Mouse (Mus musculus): Measurements from ENCODE around the gene Dock9. TPM values are rescaled to one million over a fixed set of nuclear protein-coding genes. Genes with fewer than 3 reads are reported as not detected.

The Dock9 gene
- polyA plus RNA-seq, 1 experiment from 2014 or later, result 5.1 TPM

DNA sequence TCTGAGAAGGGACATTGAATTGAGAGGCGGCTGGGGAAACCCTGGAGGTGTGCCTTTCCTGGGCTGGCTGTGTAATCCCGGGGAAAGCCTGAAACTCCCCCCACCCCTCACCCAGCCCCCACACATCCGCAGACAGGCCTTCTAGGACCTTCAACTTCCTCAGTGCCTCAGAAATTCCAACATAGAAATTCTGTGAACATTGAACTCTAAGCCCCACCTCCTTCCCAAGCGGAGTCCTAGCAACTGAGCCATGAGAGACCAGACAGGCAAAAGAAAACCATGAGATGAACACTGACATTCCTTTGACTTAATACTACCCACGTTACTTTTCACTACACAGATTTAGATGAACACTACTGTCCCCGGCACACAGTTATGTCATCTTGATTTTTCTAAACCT, 122.1 kb downstream of the Dock9 start:
- 0 out of 2 replicates have a peak, but pooled peaks have one; percentile 61 for ATAC-seq (ENCODE audit: insufficient number of reproducible peaks, insufficient read depth, low FRiP score, low TSS enrichment, low read depth)
- no peaks in the 10 kb centered on the region for H3K36me3 ChIP-seq
- H3K27ac ChIP-seq, result no peak overlapping the region
- no peak overlapping the region for H3K9ac ChIP-seq (replicated peaks)
- no peak overlapping the region for H3K4me3 ChIP-seq (replicated peaks)
- H3K27me3 ChIP-seq, result no peaks in the 10 kb centered on the region
- no peak overlapping the region for H3K4me2 ChIP-seq
- H3K4me1 ChIP-seq (replicated peaks), result peaks cover 41% of the 10 kb centered on the region
- peaks cover 4% of the 10 kb centered on the region; the same call in 1 of the 2 replicates for H3K9me3 ChIP-seq
- 35% methylated on average over 6 of the region's 6 CpGs for WGBS

- no peak overlapping the region for H3K27ac ChIP-seq
Measured at GRCm38 (mm10) chr14:121675146-121675545, 122.5 kb downstream of the Dock9 start.

DNA sequence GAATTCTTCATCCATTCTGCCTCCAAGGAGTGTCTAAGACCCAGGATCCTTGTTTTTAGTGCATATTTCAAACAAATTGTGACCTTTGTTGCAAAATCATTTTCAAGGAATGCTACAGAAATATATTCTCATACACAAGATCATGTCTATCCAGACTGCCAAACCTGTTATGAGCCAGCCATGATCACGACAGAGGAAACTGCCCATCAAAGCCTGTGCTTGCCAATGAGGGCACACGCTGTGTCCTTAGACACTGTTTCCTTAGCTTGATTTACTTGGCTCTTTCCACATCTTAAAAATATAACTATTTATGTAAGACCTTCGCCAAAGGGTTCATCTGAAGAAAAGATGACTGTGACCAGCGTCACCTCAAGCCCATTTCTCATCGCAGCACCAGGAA, 127.6 kb downstream of the Dock9 start:
- 82% methylated on average over 5 of the region's 5 CpGs for WGBS
- no peak for ATAC-seq (ENCODE audit: insufficient number of reproducible peaks, insufficient read depth, low FRiP score, low TSS enrichment, low read depth)
- H3K9ac ChIP-seq (replicated peaks), result no peak overlapping the region
- no peaks in the 10 kb centered on the region for H3K36me3 ChIP-seq
- peaks cover 12% of the 10 kb centered on the region; the same call in 1 of the 2 replicates for H3K9me3 ChIP-seq
- H3K4me3 ChIP-seq (replicated peaks), result no peak overlapping the region
- peaks cover under 1% of the 10 kb centered on the region; the same call in 1 of the 2 replicates for H3K4me1 ChIP-seq (replicated peaks)
- no peak overlapping the region for H3K27ac ChIP-seq
- H3K4me2 ChIP-seq, result no peak overlapping the region
- no peaks in the 10 kb centered on the region for H3K27me3 ChIP-seq

More at GRCm38 (mm10) chr14:121675146-121675545, 122.5 kb downstream of the Dock9 start:
- peaks cover 4% of the 10 kb centered on the region; the same call in 1 of the 2 replicates for H3K9me3 ChIP-seq
- no peak overlapping the region for H3K9ac ChIP-seq (replicated peaks)
- 0 out of 2 replicates have a peak, but pooled peaks have one; percentile 6 for ATAC-seq (ENCODE audit: insufficient number of reproducible peaks, insufficient read depth, low FRiP score, low TSS enrichment, low read depth)
- H3K4me2 ChIP-seq, result no peak overlapping the region
- no peaks in the 10 kb centered on the region for H3K36me3 ChIP-seq
- H3K27me3 ChIP-seq, result no peaks in the 10 kb centered on the region
- 55% methylated on average over 3 of the region's 3 CpGs for WGBS
- H3K4me3 ChIP-seq (replicated peaks), result no peak overlapping the region
- peaks cover 41% of the 10 kb centered on the region for H3K4me1 ChIP-seq (replicated peaks)

- Histone ChIP-seq H3K27ac (no peak overlapping the region), H3K4me2 (no peak overlapping the region), H3K36me3 (no peaks in the 10 kb centered on the region), H3K4me3 (replicated peaks) (no peak overlapping the region), H3K4me1 (replicated peaks) (no peaks in the 10 kb centered on the region), H3K27me3 (no peaks in the 10 kb centered on the region), H3K9me3 (0 out of 2 replicates have a peak, but pooled peaks cover 9% of the 10 kb centered on the region), H3K9ac (replicated peaks) (no peak overlapping the region)
- 72% methylated on average over 3 of the region's 3 CpGs for WGBS
- no peak for ATAC-seq (ENCODE audit: insufficient number of reproducible peaks, insufficient read depth, low FRiP score, low TSS enrichment, low read depth)
Measured at GRCm38 (mm10) chr14:121666641-121667274, 130.9 kb downstream of the Dock9 start.

DNA sequence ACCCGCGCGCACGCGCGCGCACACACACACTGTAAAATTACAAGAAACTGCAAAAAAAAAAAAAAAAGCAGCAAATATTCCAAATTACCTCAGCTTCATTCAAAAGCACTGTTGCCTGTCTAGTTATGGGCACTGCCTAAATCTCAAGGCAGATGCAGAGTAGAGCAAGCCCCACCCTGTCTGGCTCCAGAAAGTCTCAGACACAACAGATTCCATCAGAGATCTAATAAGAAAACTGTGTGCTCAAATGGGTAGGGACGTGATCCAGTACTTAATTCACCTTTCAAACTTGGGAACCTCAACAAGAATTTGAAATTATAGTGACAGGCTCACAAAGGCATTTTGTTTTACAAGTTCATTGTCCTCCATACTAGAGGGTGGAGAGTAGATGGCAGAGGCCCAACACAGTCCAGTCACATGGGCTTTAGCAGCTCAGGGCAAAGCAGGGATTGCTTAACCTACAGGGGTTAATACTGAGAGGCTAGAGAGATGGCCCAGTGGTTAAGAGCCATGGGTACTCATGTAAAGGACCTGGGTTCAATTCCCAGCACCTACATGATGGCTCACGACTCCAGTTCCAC, 131.9 kb downstream of the Dock9 start:
- Histone ChIP-seq H3K9me3 (0 out of 2 replicates have a peak, but pooled peaks cover 9% of the 10 kb centered on the region), H3K4me3 (replicated peaks) (no peak overlapping the region), H3K36me3 (no peaks in the 10 kb centered on the region), H3K9ac (replicated peaks) (no peak overlapping the region), H3K4me2 (no peak overlapping the region), H3K4me1 (replicated peaks) (no peaks in the 10 kb centered on the region), H3K27me3 (no peaks in the 10 kb centered on the region), H3K27ac (no peak overlapping the region)
- ATAC-seq (ENCODE audit: insufficient number of reproducible peaks, insufficient read depth, low FRiP score, low TSS enrichment, low read depth), result no peak
- 95% methylated on average over 9 of the region's 9 CpGs for WGBS

DNA sequence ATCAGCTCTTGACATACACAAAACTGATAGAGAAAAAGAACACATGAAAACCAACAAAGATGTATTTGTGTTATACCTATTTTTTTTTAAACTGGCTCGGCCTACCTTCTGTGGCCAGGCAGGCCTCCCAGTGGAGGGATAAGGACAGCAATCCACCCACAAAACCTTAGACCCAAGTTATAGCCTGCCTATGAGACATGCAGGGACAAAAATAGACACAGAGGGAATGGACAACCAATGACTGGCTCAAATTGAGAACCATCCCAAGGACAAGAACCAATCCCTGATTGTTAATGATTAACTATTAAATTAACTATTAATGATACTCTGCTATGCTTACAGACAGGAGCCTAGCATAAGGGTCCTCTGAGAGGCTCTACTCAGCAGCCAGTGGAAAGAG, 133.7 kb downstream of the Dock9 start:
- Histone ChIP-seq H3K27me3 (no peaks in the 10 kb centered on the region), H3K4me2 (no peak overlapping the region), H3K9me3 (0 out of 2 replicates have a peak, but pooled peaks cover 6% of the 10 kb centered on the region), H3K9ac (replicated peaks) (no peak overlapping the region), H3K36me3 (no peaks in the 10 kb centered on the region), H3K4me3 (replicated peaks) (no peak overlapping the region), H3K4me1 (replicated peaks) (peaks cover 8% of the 10 kb centered on the region), H3K27ac (no peak overlapping the region)
- ATAC-seq (ENCODE audit: insufficient number of reproducible peaks, insufficient read depth, low FRiP score, low TSS enrichment, low read depth), result no peak
- WGBS, result 91% methylated on average over 1 of the region's 1 CpGs

- H3K36me3 ChIP-seq, result no peaks in the 10 kb centered on the region
- ATAC-seq (ENCODE audit: insufficient number of reproducible peaks, insufficient read depth, low FRiP score, low TSS enrichment, low read depth), result no peak
- no peaks in the 10 kb centered on the region for H3K27me3 ChIP-seq
- H3K4me2 ChIP-seq, result no peak overlapping the region
- 56% methylated on average over 8 of the region's 8 CpGs for WGBS
- no peak overlapping the region for H3K27ac ChIP-seq
- no peak overlapping the region for H3K4me3 ChIP-seq (replicated peaks)
- no peaks in the 10 kb centered on the region for H3K9me3 ChIP-seq
- peaks cover 12% of the 10 kb centered on the region for H3K4me1 ChIP-seq (replicated peaks)
- H3K9ac ChIP-seq (replicated peaks), result no peak overlapping the region
Measured at GRCm38 (mm10) chr14:121660918-121661317, 136.7 kb downstream of the Dock9 start.

GRCm38 (mm10) chr14:121660167-121660894, 137.3 kb downstream of the Dock9 start:
- no peak overlapping the region for H3K9ac ChIP-seq (replicated peaks)
- no peak overlapping the region for H3K4me3 ChIP-seq (replicated peaks)
- no peaks in the 10 kb centered on the region for H3K9me3 ChIP-seq
- H3K27ac ChIP-seq, result no peak overlapping the region
- no peaks in the 10 kb centered on the region for H3K27me3 ChIP-seq
- 92% methylated on average over 15 of the region's 15 CpGs for WGBS
- no peak overlapping the region for H3K4me2 ChIP-seq
- no peak for ATAC-seq (ENCODE audit: insufficient number of reproducible peaks, insufficient read depth, low FRiP score, low TSS enrichment, low read depth)
- H3K36me3 ChIP-seq, result no peaks in the 10 kb centered on the region
- H3K4me1 ChIP-seq (replicated peaks), result peaks cover 12% of the 10 kb centered on the region

DNA sequence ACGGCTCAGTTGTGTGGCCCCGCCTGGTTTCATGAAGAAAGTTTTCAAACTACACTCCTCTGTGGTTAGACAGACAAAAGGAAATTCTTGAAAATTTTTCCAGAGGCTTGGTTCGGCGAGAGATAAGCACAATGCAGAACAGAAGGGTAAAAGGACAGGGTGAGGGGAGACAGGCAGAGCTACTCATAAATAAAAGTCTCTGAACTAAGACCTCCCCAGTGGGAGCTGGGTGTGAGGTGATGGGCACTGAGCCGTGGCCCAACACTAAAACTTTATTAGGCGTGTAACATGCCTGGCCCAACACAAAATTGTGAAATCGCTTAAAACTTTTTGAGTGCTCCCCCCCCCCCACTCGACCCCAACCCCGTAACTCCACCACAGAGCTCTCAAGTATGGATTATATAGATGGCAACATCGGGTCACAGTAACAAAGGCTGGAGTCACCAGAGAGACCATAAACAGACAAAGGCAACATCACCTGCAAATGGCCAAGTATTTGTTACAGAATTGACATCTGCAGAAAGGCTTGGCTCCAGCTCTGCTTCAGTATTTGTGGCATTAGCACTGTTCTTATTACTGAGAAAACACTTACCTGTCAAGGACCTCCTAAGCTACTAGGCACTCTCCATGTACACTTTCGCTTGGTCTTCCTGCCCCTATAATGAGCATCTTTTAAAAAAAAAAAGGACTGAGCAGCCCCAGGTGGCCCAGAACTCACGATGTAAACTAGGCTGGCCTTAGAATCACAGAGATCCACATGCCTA, 138.4 kb downstream of the Dock9 start:
- H3K9me3 ChIP-seq, result no peaks in the 10 kb centered on the region
- no peak overlapping the region for H3K9ac ChIP-seq (replicated peaks)
- H3K27ac ChIP-seq, result no peak overlapping the region
- H3K4me1 ChIP-seq (replicated peaks), result peaks cover 19% of the 10 kb centered on the region
- no peaks in the 10 kb centered on the region for H3K27me3 ChIP-seq
- no peaks in the 10 kb centered on the region for H3K36me3 ChIP-seq
- no peak overlapping the region for H3K4me3 ChIP-seq (replicated peaks)
- WGBS, result 62% methylated on average over 12 of the region's 12 CpGs
- no peak overlapping the region for H3K4me2 ChIP-seq
- ATAC-seq (ENCODE audit: insufficient number of reproducible peaks, insufficient read depth, low FRiP score, low TSS enrichment, low read depth), result 0 out of 2 replicates have a peak, but pooled peaks have one; percentile 26

- Histone ChIP-seq H3K9me3 (no peaks in the 10 kb centered on the region), H3K9ac (replicated peaks) (no peak overlapping the region), H3K4me2 (no peak overlapping the region), H3K4me3 (replicated peaks) (no peak overlapping the region), H3K4me1 (replicated peaks) (peaks cover 26% of the 10 kb centered on the region), H3K27me3 (no peaks in the 10 kb centered on the region), H3K36me3 (no peaks in the 10 kb centered on the region), H3K27ac (no peak overlapping the region)
- no peak for ATAC-seq (ENCODE audit: insufficient number of reproducible peaks, insufficient read depth, low FRiP score, low TSS enrichment, low read depth)
- WGBS, result 84% methylated on average over 9 of the region's 9 CpGs
Measured at GRCm38 (mm10) chr14:121658537-121658936, 139.1 kb downstream of the Dock9 start.

GRCm38 (mm10) chr14:121657633-121658032, 140.0 kb downstream of the Dock9 start:
- ATAC-seq (ENCODE audit: insufficient number of reproducible peaks, insufficient read depth, low FRiP score, low TSS enrichment, low read depth), result no peak
- H3K36me3 ChIP-seq, result 0 out of 2 replicates have a peak, but pooled peaks cover under 1% of the 10 kb centered on the region
- whole genome bisulfite sequencing, result 85% methylated on average over 7 of the region's 7 CpGs

More at GRCm38 (mm10) chr14:121657633-121658032, 140.0 kb downstream of the Dock9 start:
- Histone ChIP-seq H3K27ac (no peak overlapping the region), H3K9ac (replicated peaks) (no peak overlapping the region), H3K4me2 (no peak overlapping the region), H3K9me3 (no peaks in the 10 kb centered on the region), H3K4me1 (replicated peaks) (peaks cover 34% of the 10 kb centered on the region), H3K27me3 (no peaks in the 10 kb centered on the region), H3K4me3 (replicated peaks) (no peak overlapping the region)

Data from limb, embryonic 12.5 days (tissue).